Mouse (Mus musculus): ENCODE results near the gene Gm9573. TPM values are rescaled to one million over a fixed set of nuclear protein-coding genes. Genes with fewer than 3 reads are reported as not detected.

Gene Gm9573
- polyA plus RNA-seq (2012; fragmentation: generic; extraction: Trizol), result not detected

DNA sequence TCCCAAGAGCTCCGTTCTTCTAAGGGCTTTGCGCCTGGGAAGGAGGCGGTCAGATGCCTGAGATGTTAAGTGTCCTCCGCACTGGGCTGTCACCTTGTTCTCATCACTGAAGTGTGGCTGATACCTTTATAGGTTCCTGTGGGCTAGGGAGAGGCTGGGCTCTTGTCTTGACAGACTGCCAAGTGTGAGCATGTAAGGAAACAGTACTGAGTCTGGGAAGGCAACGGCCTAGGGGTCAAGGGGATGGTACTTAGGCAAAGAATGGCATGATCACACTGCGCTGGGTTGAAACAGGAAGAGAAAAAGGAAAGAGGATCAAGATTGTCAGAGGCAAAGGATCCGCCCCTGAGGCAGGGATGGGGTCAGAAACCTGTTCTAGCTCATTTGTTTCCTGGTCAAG lies at the start of gene Gm9573:
Gm9573 (minus strand) TSS at position 101 of the 400 bp plus-strand sequence.
- no peak within 1 kb of the TSS for H3K4me3 ChIP-seq
- TF ChIP-seq MYOD1 (IDR thresholded peaks at IDR 0.05; ENCODE audit: control insufficient read depth in 1 of 3, insufficient read length in 2 of 3, low read depth in 2 of 3) (no peak), POLR2A (IDR thresholded peaks at IDR 0.05; ENCODE audit: insufficient read length, low read depth) (no peak), SRF (IDR thresholded peaks at IDR 0.05; ENCODE audit: control insufficient read depth, insufficient read length, low read depth) (no peak), USF1 (IDR thresholded peaks at IDR 0.05; ENCODE audit: low read depth) (no peak), CEBPB (IDR thresholded peaks at IDR 0.05; ENCODE audit: insufficient read depth, poor library complexity, severe bottlenecking) (no peak), MAX (IDR thresholded peaks at IDR 0.05; ENCODE audit: low read depth) (no peak)
- no peak within 1 kb of the TSS for H3K4me2 ChIP-seq (ENCODE audit: low read depth)
- no peaks in the 10 kb centered on the region for H3K36me3 ChIP-seq (ENCODE audit: control insufficient read depth, insufficient read depth)
- H3K79me2 ChIP-seq (ENCODE audit: control insufficient read depth, insufficient read depth), result no peaks in the 10 kb centered on the region
- H3ac ChIP-seq (ENCODE audit: control insufficient read depth, insufficient read length), result no peak within 1 kb of the TSS
- peaks cover 11% of the 10 kb centered on the region for H3K27me3 ChIP-seq (ENCODE audit: control insufficient read depth, insufficient read depth, insufficient read length)

DNA sequence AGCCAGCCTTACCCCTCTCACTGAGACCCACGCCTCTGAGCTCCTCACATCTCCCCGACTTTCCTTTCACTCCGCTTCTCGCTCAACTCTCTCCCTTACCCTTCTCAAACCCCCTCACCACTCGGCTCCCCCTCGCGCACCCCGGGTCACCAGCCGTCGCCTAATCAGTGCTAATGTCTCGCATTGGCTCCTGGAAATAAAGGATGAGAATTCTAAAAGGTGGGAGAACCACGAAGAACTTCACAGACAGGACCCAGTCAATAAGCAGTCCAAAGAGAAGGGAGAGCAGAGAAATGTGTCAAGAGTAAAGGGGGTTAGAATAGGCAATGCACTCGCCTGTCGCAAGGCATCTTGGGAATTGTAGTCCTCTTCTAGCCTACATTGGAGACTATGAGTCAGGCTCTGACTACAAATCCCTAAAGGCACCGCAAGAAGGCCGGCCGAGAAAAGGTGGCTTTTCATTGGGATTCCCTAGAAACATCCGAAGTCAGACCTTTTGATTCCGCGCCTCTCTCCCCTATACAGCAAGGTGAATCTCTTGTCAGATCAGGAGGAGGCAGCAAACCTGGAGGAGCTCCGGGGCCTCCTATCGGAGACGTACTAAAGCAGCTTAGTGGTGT lies 47.1 kb upstream of the Gm9573 start, which contains the start of gene Gtf2h4:
Gtf2h4 (minus strand) TSS at position 324 of the 620 bp plus-strand sequence.
- peak within 1 kb of the TSS; percentile 68 for H3K4me2 ChIP-seq (ENCODE audit: low read depth)
- H3K4me3 ChIP-seq, result peak within 1 kb of the TSS; percentile 55
- no peak for TF ChIP-seq SRF (IDR thresholded peaks at IDR 0.05; ENCODE audit: control insufficient read depth, insufficient read length, low read depth)
- TF ChIP-seq E2F4 (IDR thresholded peaks at IDR 0.05; ENCODE audit: insufficient read depth), result no peak
- TF ChIP-seq TCF12 (IDR thresholded peaks at IDR 0.05; ENCODE audit: insufficient read depth, poor library complexity, severe bottlenecking), result no peak
- TF ChIP-seq MYOG (IDR thresholded peaks at IDR 0.05; ENCODE audit: control insufficient read depth in 1 of 3, insufficient read depth in 1 of 3, insufficient read length in 2 of 3, low read depth in 2 of 3), result no peak
- no peak for TF ChIP-seq MAX (IDR thresholded peaks at IDR 0.05; ENCODE audit: low read depth)
- TF ChIP-seq POLR2AphosphoS2 (IDR thresholded peaks at IDR 0.05; ENCODE audit: insufficient read length, low read depth), result no peak
- no peak for TF ChIP-seq POLR2A (IDR thresholded peaks at IDR 0.05; ENCODE audit: insufficient read length, low read depth)
- TF ChIP-seq USF1 (IDR thresholded peaks at IDR 0.05; ENCODE audit: low read depth), result no peak
- no peak for TF ChIP-seq CEBPB (IDR thresholded peaks at IDR 0.05; ENCODE audit: insufficient read depth, poor library complexity, severe bottlenecking)
- TF ChIP-seq REST (IDR thresholded peaks at IDR 0.05; ENCODE audit: insufficient read depth, insufficient read length), result no peak
- TF ChIP-seq TCF3 (IDR thresholded peaks at IDR 0.05; ENCODE audit: insufficient read length, low read depth), result no peak
- no peak for TF ChIP-seq MYOD1 (IDR thresholded peaks at IDR 0.05; ENCODE audit: control insufficient read depth in 1 of 3, insufficient read length in 2 of 3, low read depth in 2 of 3)
- H3ac ChIP-seq (ENCODE audit: control insufficient read depth, insufficient read length), result no peak within 1 kb of the TSS
- no peaks in the 10 kb centered on the region for H3K27me3 ChIP-seq (ENCODE audit: control insufficient read depth, insufficient read depth, insufficient read length)
- H3K36me3 ChIP-seq (ENCODE audit: control insufficient read depth, insufficient read depth), result no peaks in the 10 kb centered on the region
- H3K79me2 ChIP-seq (ENCODE audit: control insufficient read depth, insufficient read depth), result no peaks in the 10 kb centered on the region

DNA sequence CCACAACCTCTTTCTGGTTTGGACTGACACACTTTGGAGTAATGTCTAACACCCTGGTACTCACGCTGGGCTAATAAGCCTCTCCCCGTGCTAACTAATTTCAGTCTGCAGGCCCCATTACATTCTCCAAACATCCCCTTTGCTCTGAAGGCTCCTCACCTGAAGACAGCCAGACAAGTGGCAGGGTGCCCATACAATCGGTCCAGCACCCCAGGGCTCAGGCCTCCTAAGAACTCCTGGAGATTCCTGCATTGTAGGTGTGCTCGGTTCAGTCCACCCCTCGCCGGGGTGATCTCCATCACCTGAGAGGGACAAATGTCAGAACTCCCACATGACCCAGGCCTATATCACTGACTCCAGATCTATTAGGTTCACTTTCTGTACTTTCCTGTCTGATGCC lies 46.1 kb upstream of the Gm9573 start:
- peak overlapping the region; percentile 55 for H3K4me3 ChIP-seq
- no peak for TF ChIP-seq POLR2A (IDR thresholded peaks at IDR 0.05; ENCODE audit: insufficient read length, low read depth)
- no peak for TF ChIP-seq MYOG (IDR thresholded peaks at IDR 0.05; ENCODE audit: control insufficient read depth in 1 of 3, insufficient read depth in 1 of 3, insufficient read length in 2 of 3, low read depth in 2 of 3)
- no peak for TF ChIP-seq E2F4 (IDR thresholded peaks at IDR 0.05; ENCODE audit: insufficient read depth)
- no peak for TF ChIP-seq SRF (IDR thresholded peaks at IDR 0.05; ENCODE audit: control insufficient read depth, insufficient read length, low read depth)
- TF ChIP-seq MAX (IDR thresholded peaks at IDR 0.05; ENCODE audit: low read depth), result no peak
- no peak for TF ChIP-seq POLR2AphosphoS2 (IDR thresholded peaks at IDR 0.05; ENCODE audit: insufficient read length, low read depth)
- no peak for TF ChIP-seq TCF3 (IDR thresholded peaks at IDR 0.05; ENCODE audit: insufficient read length, low read depth)
- TF ChIP-seq TCF12 (IDR thresholded peaks at IDR 0.05; ENCODE audit: insufficient read depth, poor library complexity, severe bottlenecking), result no peak
- no peak for TF ChIP-seq USF1 (IDR thresholded peaks at IDR 0.05; ENCODE audit: low read depth)
- TF ChIP-seq MYOD1 (IDR thresholded peaks at IDR 0.05; ENCODE audit: control insufficient read depth in 1 of 3, insufficient read length in 2 of 3, low read depth in 2 of 3), result no peak
- no peak for TF ChIP-seq CEBPB (IDR thresholded peaks at IDR 0.05; ENCODE audit: insufficient read depth, poor library complexity, severe bottlenecking)
- no peak for TF ChIP-seq REST (IDR thresholded peaks at IDR 0.05; ENCODE audit: insufficient read depth, insufficient read length)
- H3K79me2 ChIP-seq (ENCODE audit: control insufficient read depth, insufficient read depth), result no peaks in the 10 kb centered on the region
- H3K36me3 ChIP-seq (ENCODE audit: control insufficient read depth, insufficient read depth), result no peaks in the 10 kb centered on the region
- no peaks in the 10 kb centered on the region for H3K27me3 ChIP-seq (ENCODE audit: control insufficient read depth, insufficient read depth, insufficient read length)
- H3ac ChIP-seq (ENCODE audit: control insufficient read depth, insufficient read length), result no peak overlapping the region
- peak overlapping the region; percentile 68 for H3K4me2 ChIP-seq (ENCODE audit: low read depth)

DNA sequence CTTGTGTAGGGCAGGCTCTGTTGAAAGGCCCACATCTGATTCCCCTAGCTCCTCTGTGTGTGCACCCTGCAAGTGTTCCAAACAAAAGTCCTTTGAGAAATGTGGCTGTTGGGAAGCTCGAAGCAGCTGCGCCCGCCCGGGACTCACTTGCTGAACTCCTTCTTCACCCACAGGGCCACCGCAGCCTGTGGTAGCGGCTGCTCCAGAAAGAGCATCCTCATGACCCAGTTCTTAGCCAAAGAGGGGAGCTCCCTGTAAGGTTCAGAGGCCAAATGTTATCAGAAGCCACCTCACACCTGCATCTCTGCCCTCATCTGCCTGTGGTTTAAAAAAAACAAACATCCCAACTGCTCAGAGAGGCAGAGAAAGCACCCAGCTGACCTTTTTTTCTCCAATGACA lies 45.4 kb upstream of the Gm9573 start:
- TF ChIP-seq USF1 (IDR thresholded peaks at IDR 0.05; ENCODE audit: low read depth) (no peak), CEBPB (IDR thresholded peaks at IDR 0.05; ENCODE audit: insufficient read depth, poor library complexity, severe bottlenecking) (no peak), MYOG (IDR thresholded peaks at IDR 0.05; ENCODE audit: control insufficient read depth in 1 of 3, insufficient read depth in 1 of 3, insufficient read length in 2 of 3, low read depth in 2 of 3) (no peak), REST (IDR thresholded peaks at IDR 0.05; ENCODE audit: insufficient read depth, insufficient read length) (no peak), E2F4 (IDR thresholded peaks at IDR 0.05; ENCODE audit: insufficient read depth) (no peak), POLR2A (IDR thresholded peaks at IDR 0.05; ENCODE audit: insufficient read length, low read depth) (no peak), MYOD1 (IDR thresholded peaks at IDR 0.05; ENCODE audit: control insufficient read depth in 1 of 3, insufficient read length in 2 of 3, low read depth in 2 of 3) (no peak), POLR2AphosphoS2 (IDR thresholded peaks at IDR 0.05; ENCODE audit: insufficient read length, low read depth) (no peak), TCF3 (IDR thresholded peaks at IDR 0.05; ENCODE audit: insufficient read length, low read depth) (no peak), TCF12 (IDR thresholded peaks at IDR 0.05; ENCODE audit: insufficient read depth, poor library complexity, severe bottlenecking) (no peak), SRF (IDR thresholded peaks at IDR 0.05; ENCODE audit: control insufficient read depth, insufficient read length, low read depth) (no peak), MAX (IDR thresholded peaks at IDR 0.05; ENCODE audit: low read depth) (no peak)
- Histone ChIP-seq H3ac (ENCODE audit: control insufficient read depth, insufficient read length) (no peak overlapping the region), H3K36me3 (ENCODE audit: control insufficient read depth, insufficient read depth) (no peaks in the 10 kb centered on the region)

More for the DNA sequence above, 45.4 kb upstream of the Gm9573 start:
- Histone ChIP-seq H3K4me3 (no peak overlapping the region), H3K27me3 (ENCODE audit: control insufficient read depth, insufficient read depth, insufficient read length) (no peaks in the 10 kb centered on the region), H3K79me2 (ENCODE audit: control insufficient read depth, insufficient read depth) (no peaks in the 10 kb centered on the region), H3K4me2 (ENCODE audit: low read depth) (no peak overlapping the region)
